Mouse (Mus musculus): ENCODE data around the gene Khdc1b. TPM values are rescaled to one million over a fixed set of nuclear protein-coding genes. Genes with fewer than 3 reads are reported as not detected.

The Khdc1b gene
- polyA plus RNA-seq (2014; fragmentation: Illumina TruSeq; extraction: RNeasy Lipid Tissue Mini Kit (QIAGEN cat#74804); ENCODE audit: low read depth, low replicate concordance): not detected

DNA sequence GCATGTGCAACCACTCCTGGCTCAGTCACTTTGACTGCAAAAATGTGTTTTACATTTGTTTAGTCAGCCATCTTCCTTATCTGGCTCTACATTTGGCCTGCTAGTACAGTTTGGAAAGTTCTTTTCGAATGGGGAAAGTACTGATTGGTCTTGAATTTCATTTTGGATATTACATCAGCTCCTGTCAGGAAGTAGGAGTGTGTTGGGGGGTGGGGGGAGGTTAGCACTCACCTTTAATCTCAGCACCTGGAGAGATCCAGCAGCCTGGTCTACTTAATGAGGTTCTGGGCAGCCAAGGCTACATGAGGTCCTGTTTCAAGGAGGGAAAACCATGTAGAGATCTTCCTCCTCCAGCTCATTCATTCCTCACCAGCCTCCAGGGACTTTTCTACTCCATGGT, at the start of gene Khdc1b:
Gene Khdc1b, plus strand, starts transcription at position 301 of the 400 bp plus-strand sequence.

GRCm38 (mm10) chr1:21349341-21349740, 34.0 kb upstream of the Khdc1b start, which contains the start of gene Khdc1a:
Gene Khdc1a (plus strand): TSS chr1:21349641.

DNA sequence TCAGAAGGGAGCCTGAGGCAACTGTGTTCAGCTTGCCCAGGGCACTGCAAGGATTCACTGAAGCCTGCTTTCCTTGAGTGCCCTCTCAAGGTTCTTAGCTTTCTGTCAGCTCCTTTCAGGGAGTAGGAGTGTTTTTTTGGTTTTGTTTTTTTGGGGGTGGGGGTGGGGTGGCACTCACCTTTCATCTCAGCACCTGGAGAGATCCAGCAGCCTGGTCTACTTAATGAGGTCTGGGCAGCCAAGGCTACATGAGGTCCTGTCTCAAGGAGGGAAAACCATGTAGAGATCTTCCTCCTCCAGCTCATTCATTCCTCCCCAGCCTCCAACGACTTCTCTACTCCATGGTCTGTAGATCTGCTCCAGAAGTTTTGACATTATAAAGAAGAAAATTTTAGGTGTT, 15.3 kb upstream of the Khdc1b start, which contains the start of gene Khdc1c:
Gene Khdc1c, plus strand, starts transcription at position 301 of the 400 bp plus-strand sequence.

Other genes starting within 250 kb of the Khdc1b start
- 8.9 TPM for gene Tmem14a, start 165.0 kb upstream of the Khdc1b start, polyA plus RNA-seq (2014; fragmentation: Illumina TruSeq; extraction: RNeasy Lipid Tissue Mini Kit (QIAGEN cat#74804); ENCODE audit: low read depth, low replicate concordance)
- gene Gsta3, start 143.0 kb upstream of the Khdc1b start, polyA plus RNA-seq (2014; fragmentation: Illumina TruSeq; extraction: RNeasy Lipid Tissue Mini Kit (QIAGEN cat#74804); ENCODE audit: low read depth, low replicate concordance): 221 TPM
- 0.94 TPM for gene Khdc1a, start 33.9 kb upstream of the Khdc1b start, polyA plus RNA-seq (2014; fragmentation: Illumina TruSeq; extraction: RNeasy Lipid Tissue Mini Kit (QIAGEN cat#74804); ENCODE audit: low read depth, low replicate concordance)
- not detected for gene Khdc1c, start 15.2 kb upstream of the Khdc1b start, polyA plus RNA-seq (2014; fragmentation: Illumina TruSeq; extraction: RNeasy Lipid Tissue Mini Kit (QIAGEN cat#74804); ENCODE audit: low read depth, low replicate concordance)

Measured in adipose tissue, adult 10 weeks (tissue).